In genomic region chr3:97609845-97610410, GRCm38 (mm10) we compare ENCODE assay signal across 8 mouse cellular contexts. TPM values are rescaled to one million over a fixed set of nuclear protein-coding genes. Genes with fewer than 3 reads are reported as not detected.
DNase-seq lines count a peak whose midpoint lies in the region; ATAC-seq lines count a peak whose summit lies in the region.

Gene Chd1l, minus strand, starts transcription at chr3:97610203.

- no peaks in the 10 kb centered on the region for H3K27me3 ChIP-seq in hindbrain, embryonic 14.5 days (ENCODE audit: control insufficient read depth, insufficient read depth, low read length)

- no peaks in the 10 kb centered on the region for H3K9me3 ChIP-seq in hindbrain, embryonic 14.5 days (ENCODE audit: control insufficient read depth, low read length)

- WGBS in hindbrain, embryonic 14.5 days, result under 1% methylated on average over 43 of the region's 56 CpGs

- H3K36me3 ChIP-seq in hindbrain, embryonic 14.5 days (replicated peaks; ENCODE audit: control insufficient read depth, insufficient read depth), result no peaks in the 10 kb centered on the region

- peak; percentile 96 for ATAC-seq in hindbrain, embryonic 14.5 days (ENCODE audit: low FRiP score)

- peak within 1 kb of the TSS; percentile 79 for H3K9ac ChIP-seq in hindbrain, embryonic 14.5 days

- H3K4me1 ChIP-seq in hindbrain, embryonic 14.5 days (replicated peaks; ENCODE audit: control insufficient read depth, insufficient read depth, low read length), result no peaks in the 10 kb centered on the region

- peak within 1 kb of the TSS; percentile 74 for H3K4me3 ChIP-seq in hindbrain, embryonic 14.5 days (replicated peaks; ENCODE audit: low read length)

- peak within 1 kb of the TSS; percentile 86 for H3K27ac ChIP-seq in hindbrain, embryonic 14.5 days

- peak within 1 kb of the TSS; percentile 51 for H3K4me2 ChIP-seq in hindbrain, embryonic 14.5 days (replicated peaks)

- DNase-seq in T-cell, adult 2 months (ENCODE audit: low spot score), result peak; percentile 92
- peak; percentile 96 for DNase-seq in cerebellum, postnatal 25 days
- DNase-seq in frontal cortex, postnatal 25 days (ENCODE audit: low spot score in 2 of 2), result peak; percentile 89 to 90
- DNase-seq in hindbrain, embryonic 14.5 days (ENCODE audit: low spot score), result peak; percentile 96
- DNase-seq in layer of hippocampus, postnatal 36 days, result peak; percentile 90 to 93
- DNase-seq in lung, postnatal 25 days (ENCODE audit: low spot score), result peak; percentile 91
- DNase-seq in retina, adult 2 months (ENCODE audit: low read depth, low spot score), result peak; percentile 84
- DNase-seq in thymus, postnatal 25 days, result peak; percentile 95

RNA-seq across cellular contexts. Expression of gene Chd1l, which starts in this region (rescaled TPM):
- 4.9 and 5.3 TPM in 2 replicates for polyA plus RNA-seq in hindbrain, embryonic 14.5 days (2014; fragmentation: Nextera tagmentation; extraction: Ambion mirVana)
- 10 to 100 TPM in 1 of 2 experiments, 1 to 10 TPM in 1; 9.3 to 11.2 TPM for total RNA-seq in layer of hippocampus, postnatal 36 days (2021)

Comparison
In these comparisons a context has a peak if more than half of its experiments do, and no peak if none do; other contexts are left out.
1. Peak in every context shown above with its lines: DNase-seq, ATAC-seq, H3K4me3 ChIP-seq and H3K27ac ChIP-seq.